Mouse (Mus musculus) testis, adult 2 months (tissue): ENCODE measurements around the gene Tcp11l1. TPM values are rescaled to one million over a fixed set of nuclear protein-coding genes. Genes with fewer than 3 reads are reported as not detected.
A peak's percentile ranks its signal among the peaks of the same experiment; 100 is the strongest.

Source experiments
- H3K27ac ChIP-seq: fragments of 200-500 bp; 2 replicates; pipeline ENCODE4 v1.5.1; 2012; ENCODE audit warnings: low read depth, low read length; ENCODE audit not compliant: control insufficient read depth, insufficient read depth
- H3K27me3 ChIP-seq: fragments of 200-500 bp; 2 replicates; pipeline ENCODE4 v1.6.1; 2012; ENCODE audit warnings: mild to moderate bottlenecking, low read length, moderate library complexity; ENCODE audit not compliant: control insufficient read depth, insufficient read depth
- H3K36me3 ChIP-seq: fragments of 200-500 bp; 2 replicates; pipeline ENCODE4 v1.6.1; 2012; ENCODE audit warnings: mild to moderate bottlenecking, low read length; ENCODE audit not compliant: control insufficient read depth, insufficient read depth
- H3K4me1 ChIP-seq: fragments of 200-500 bp; 2 replicates; pipeline ENCODE4 v1.6.1; 2012; ENCODE audit warnings: low read length; ENCODE audit not compliant: control insufficient read depth, insufficient read depth
- H3K4me3 ChIP-seq: fragments of 200-500 bp; 2 replicates; pipeline ENCODE4 v1.5.1; 2012; ENCODE audit warnings: low read depth, mild to moderate bottlenecking, low read length, moderate library complexity, mixed read lengths; ENCODE audit not compliant: control insufficient read depth
- CTCF ChIP-seq: fragments of 200-500 bp; IDR thresholded peaks from 2 replicates; pipeline ENCODE4 v1.5.1; 2012; ENCODE audit warnings: low read depth, mild to moderate bottlenecking, inconsistent platforms, low read length, moderate library complexity; ENCODE audit not compliant: control insufficient read depth, insufficient read depth, insufficient replicate concordance
- POLR2A ChIP-seq: fragments of 200-500 bp; IDR thresholded peaks from 2 replicates; pipeline ENCODE4 v1.6.1; 2012; ENCODE audit warnings: low read depth, mild to moderate bottlenecking, inconsistent platforms, low read length, moderate library complexity; ENCODE audit not compliant: control insufficient read depth
- polyA plus RNA-seq: library from polyadenylated mRNA; depleted of rRNA; stranded (reverse); fragments of >200 nt; gene quantifications from 2 replicates; pipeline ENCODE4 v1.2.3, GENCODE M21; 2012

Tcp11l1 gene
- polyA plus RNA-seq, 1 experiment, result 3.0 TPM

DNA sequence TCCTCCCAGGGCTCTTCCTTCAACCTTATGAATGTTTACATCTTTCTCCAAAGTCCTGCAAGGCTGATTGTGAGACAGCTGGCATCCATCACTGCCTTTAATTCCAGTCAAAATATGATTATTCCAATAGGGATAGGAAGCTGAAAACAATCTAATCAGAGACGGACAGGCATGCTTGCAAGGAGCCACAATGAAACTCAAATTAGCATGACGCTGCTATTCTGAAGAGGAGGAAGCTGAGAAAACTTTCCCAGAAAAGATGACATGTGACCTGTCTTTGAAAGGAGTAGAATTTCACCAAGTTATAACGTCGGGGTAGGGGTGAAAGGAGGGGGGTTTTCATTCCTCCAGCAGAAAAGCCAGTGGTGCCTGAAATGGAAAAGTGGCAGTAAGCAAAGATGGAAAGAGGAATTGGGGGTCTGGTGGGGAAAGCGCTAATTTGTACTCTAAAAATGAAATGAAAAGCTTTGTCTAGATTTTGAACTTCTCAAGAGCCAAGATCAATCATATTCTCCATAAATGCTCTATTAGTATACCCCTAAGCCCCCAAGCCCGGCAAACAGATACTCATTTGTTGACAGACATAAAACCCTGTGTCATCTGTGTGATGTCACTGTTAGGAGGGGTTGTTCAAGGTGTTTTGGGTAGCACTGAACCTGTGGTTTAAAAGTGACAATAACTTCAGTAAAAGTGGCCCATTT is 1.1 kb downstream of the Tcp11l1 start:
- no peak overlapping the region for H3K4me3 ChIP-seq
- H3K36me3 ChIP-seq, result no peaks in the 10 kb centered on the region
- TF ChIP-seq POLR2A (no peak), CTCF (no peak)
- no peak overlapping the region for H3K27ac ChIP-seq
- no peaks in the 10 kb centered on the region for H3K27me3 ChIP-seq
- peaks cover 4% of the 10 kb centered on the region for H3K4me1 ChIP-seq

DNA sequence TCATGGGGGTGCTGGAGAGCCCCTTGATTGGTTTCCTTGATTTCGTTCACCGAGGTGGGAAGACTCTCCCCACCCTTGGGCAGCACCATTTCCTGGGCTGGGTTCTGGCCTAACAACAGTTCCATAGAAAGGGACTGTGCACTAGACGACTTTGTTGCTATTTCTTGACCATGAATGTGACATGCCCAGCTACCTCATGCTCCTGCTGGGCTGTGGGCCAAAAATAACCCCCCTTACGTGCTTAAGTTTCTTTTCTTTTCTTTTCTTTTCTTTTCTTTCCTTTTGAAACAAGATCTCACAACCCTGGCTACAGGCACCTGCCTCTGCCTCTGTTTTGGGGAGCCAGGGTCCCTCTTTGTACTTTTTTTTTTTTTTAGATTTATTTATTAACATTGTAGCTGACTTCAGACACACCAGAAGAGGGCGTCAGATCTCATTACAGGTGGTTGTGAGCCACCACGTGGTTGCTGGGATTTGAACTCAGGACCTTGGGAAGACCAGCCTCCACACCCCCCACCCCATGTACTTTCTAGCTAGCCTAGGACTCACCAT is 2.1 kb downstream of the Tcp11l1 start:
- Histone ChIP-seq H3K4me3 (no peak overlapping the region), H3K36me3 (no peaks in the 10 kb centered on the region), H3K27ac (no peak overlapping the region), H3K4me1 (peaks cover 4% of the 10 kb centered on the region), H3K27me3 (no peaks in the 10 kb centered on the region)
- TF ChIP-seq CTCF (no peak), POLR2A (no peak)

DNA sequence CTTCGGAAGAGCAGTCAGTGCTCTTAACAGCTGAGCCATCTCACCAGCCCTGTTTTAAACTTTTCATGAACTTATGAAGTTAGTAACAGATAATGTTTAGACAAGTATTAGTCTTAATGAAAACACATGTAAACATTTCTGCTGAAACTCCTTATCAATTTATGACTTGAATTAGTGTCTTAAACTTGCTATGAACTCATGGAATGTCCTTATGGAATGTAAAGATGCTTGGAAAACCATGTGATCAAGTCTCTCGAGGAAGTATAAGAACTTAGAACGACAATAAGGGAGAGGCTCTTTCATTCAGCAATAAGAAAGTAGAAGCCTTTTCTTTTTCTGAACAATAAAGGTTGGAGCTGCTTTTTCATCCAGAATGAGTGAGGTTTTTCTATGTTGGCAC is 7.6 kb downstream of the Tcp11l1 start:
- Histone ChIP-seq H3K4me3 (no peak overlapping the region), H3K36me3 (no peaks in the 10 kb centered on the region), H3K27me3 (no peaks in the 10 kb centered on the region), H3K27ac (no peak overlapping the region), H3K4me1 (no peaks in the 10 kb centered on the region; the same call in 1 of the 2 replicates)
- TF ChIP-seq POLR2A, result no peak
- no peak for TF ChIP-seq CTCF

DNA sequence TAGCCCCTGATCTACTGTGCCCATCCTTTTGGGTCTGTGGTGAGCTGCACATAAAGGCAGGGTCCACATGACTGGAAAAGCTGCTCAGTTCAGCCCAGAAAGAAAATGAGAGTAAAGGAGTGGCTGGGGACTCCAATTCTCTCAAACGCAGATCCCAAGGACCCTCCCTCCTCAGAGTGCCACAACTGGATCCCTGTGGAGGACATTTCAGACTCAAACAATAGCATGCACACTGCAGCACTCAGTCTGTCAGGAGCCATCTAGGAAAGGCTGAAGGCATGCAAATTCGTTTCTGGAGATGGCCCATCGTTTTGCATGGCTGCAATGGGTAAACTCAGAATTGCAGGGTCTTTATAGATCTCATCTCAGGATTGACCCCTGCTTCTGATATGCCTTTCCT is 8.8 kb downstream of the Tcp11l1 start:
- no peak overlapping the region for H3K4me3 ChIP-seq
- H3K27me3 ChIP-seq, result no peaks in the 10 kb centered on the region
- no peaks in the 10 kb centered on the region; the same call in 1 of the 2 replicates for H3K4me1 ChIP-seq
- no peak for TF ChIP-seq POLR2A
- TF ChIP-seq CTCF, result no peak
- no peaks in the 10 kb centered on the region for H3K36me3 ChIP-seq
- H3K27ac ChIP-seq, result no peak overlapping the region

DNA sequence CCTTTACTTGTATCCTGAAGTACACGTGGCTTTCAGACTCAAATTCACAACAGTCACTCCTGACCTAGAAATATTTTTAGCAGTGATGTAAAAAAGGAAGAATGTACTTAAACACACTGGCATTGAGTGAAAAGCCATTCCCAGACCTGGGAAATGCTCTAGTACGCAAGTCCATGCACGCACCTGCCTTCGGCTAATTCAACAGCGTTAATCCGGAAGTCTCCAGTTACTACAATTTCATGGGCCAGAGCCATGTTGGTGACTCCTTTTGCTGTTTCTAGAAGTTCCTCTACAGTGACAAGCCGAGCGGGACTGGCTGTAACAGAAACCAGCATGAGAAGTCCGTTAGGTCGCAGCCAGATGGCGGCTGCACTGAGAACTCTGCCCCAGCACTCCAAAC is 12.3 kb downstream of the Tcp11l1 start:
- H3K27ac ChIP-seq, result no peak overlapping the region
- H3K4me1 ChIP-seq, result no peaks in the 10 kb centered on the region; the same call in 1 of the 2 replicates
- H3K27me3 ChIP-seq, result no peaks in the 10 kb centered on the region
- no peak for TF ChIP-seq CTCF
- TF ChIP-seq POLR2A, result no peak
- H3K4me3 ChIP-seq, result peak overlapping the region; percentile 69
- H3K36me3 ChIP-seq, result no peaks in the 10 kb centered on the region

DNA sequence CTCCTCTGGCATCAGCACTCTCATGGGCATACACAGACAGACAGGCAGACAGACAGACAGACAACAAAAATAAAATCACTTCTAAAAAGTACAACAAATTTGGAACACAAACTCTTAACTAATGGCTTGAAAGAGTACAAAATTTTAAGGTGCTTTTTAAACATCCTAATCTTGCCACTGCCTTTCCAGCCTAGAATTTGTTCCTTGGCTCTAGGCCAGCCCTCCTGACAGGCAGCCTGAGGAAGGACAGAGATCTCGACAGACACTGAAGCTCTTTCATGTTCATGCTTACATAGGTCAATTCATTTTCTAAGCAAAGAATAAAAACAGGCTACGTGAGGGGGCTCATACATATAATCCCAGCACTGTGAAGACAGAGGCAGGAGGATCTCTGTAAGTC is 19.4 kb downstream of the Tcp11l1 start:
- Histone ChIP-seq H3K4me1 (no peaks in the 10 kb centered on the region; the same call in 1 of the 2 replicates), H3K4me3 (no peak overlapping the region), H3K27me3 (no peaks in the 10 kb centered on the region), H3K27ac (no peak overlapping the region), H3K36me3 (no peaks in the 10 kb centered on the region)
- TF ChIP-seq CTCF, result no peak
- no peak for TF ChIP-seq POLR2A

DNA sequence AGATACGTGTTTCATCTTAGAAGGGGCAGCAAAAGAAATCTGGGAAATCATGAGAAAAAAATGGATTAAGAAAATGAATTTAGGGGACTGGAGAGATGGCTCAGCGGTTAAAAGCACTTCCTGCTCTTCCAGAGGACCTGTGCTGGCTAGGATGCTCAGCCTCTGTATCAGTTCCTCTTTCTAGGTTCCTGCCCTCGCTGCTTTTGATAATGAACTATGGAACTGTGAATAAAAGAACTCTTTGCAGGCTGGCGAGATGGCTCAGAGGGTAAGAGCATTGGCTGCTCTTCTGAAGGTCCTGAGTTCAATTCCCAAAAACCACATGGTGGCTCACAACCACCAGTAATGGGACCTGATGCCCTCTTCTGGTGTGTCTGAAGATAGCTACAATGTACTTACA is 21.2 kb downstream of the Tcp11l1 start:
- no peaks in the 10 kb centered on the region; the same call in 1 of the 2 replicates for H3K4me1 ChIP-seq
- TF ChIP-seq POLR2A, result no peak
- TF ChIP-seq CTCF, result no peak

More for the DNA sequence above, 21.2 kb downstream of the Tcp11l1 start:
- Histone ChIP-seq H3K27me3 (no peaks in the 10 kb centered on the region), H3K4me3 (no peak overlapping the region), H3K27ac (no peak overlapping the region), H3K36me3 (no peaks in the 10 kb centered on the region)
